Mouse (Mus musculus) cerebellum, postnatal 4 days (tissue): ENCODE data around the gene Tmem106c.

ENCODE experiments used
- DNase-seq, 2 experiments: peaks; one replicate each; pipeline ENCODE4 v3.0.0; 2022; ENCODE audit warnings: low spot score in 2 of 2, mixed read lengths in 1 of 2

The Tmem106c gene

GRCm38 (mm10) chr15:97963989-97964835, at the start of gene Tmem106c:
Gene Tmem106c (plus strand): TSS chr15:97964200.
- DNase-seq: peak; percentile 92 to 95

- DNase-seq: no peak
These were observed 49.7 kb upstream of the Tmem106c start for GRCm38 (mm10) chr15:97914331-97914747.

- no peak for DNase-seq
These were observed 46.0 kb upstream of the Tmem106c start for GRCm38 (mm10) chr15:97917994-97918393.

GRCm38 (mm10) chr15:97919217-97919616, 44.8 kb upstream of the Tmem106c start:
- no peak for DNase-seq

GRCm38 (mm10) chr15:97920306-97920705, 43.7 kb upstream of the Tmem106c start:
- DNase-seq: no peak

- no peak for DNase-seq
These were observed 42.2 kb upstream of the Tmem106c start for GRCm38 (mm10) chr15:97921796-97922195.

GRCm38 (mm10) chr15:97922421-97922820, 41.6 kb upstream of the Tmem106c start:
- DNase-seq: no peak

GRCm38 (mm10) chr15:97927018-97927417, 37.0 kb upstream of the Tmem106c start:
- no peak for DNase-seq

GRCm38 (mm10) chr15:97927821-97928220, 36.2 kb upstream of the Tmem106c start:
- no peak for DNase-seq

GRCm38 (mm10) chr15:97929259-97929824, 34.7 kb upstream of the Tmem106c start:
- no peak for DNase-seq

GRCm38 (mm10) chr15:97932441-97932840, 31.6 kb upstream of the Tmem106c start:
- DNase-seq: no peak

- DNase-seq: no peak
These were observed 25.4 kb upstream of the Tmem106c start for GRCm38 (mm10) chr15:97938580-97938979.

GRCm38 (mm10) chr15:97940088-97940487, 23.9 kb upstream of the Tmem106c start:
- no peak for DNase-seq

GRCm38 (mm10) chr15:97941306-97941705, 22.7 kb upstream of the Tmem106c start:
- no peak for DNase-seq

GRCm38 (mm10) chr15:97942538-97942937, 21.5 kb upstream of the Tmem106c start:
- no peak for DNase-seq

GRCm38 (mm10) chr15:97943356-97943755, 20.6 kb upstream of the Tmem106c start:
- DNase-seq: no peak

GRCm38 (mm10) chr15:97944919-97945574, 19.0 kb upstream of the Tmem106c start:
- DNase-seq: no peak

GRCm38 (mm10) chr15:97945656-97946315, 18.2 kb upstream of the Tmem106c start:
- no peak for DNase-seq

GRCm38 (mm10) chr15:97948720-97949119, 15.3 kb upstream of the Tmem106c start:
- DNase-seq: no peak

- DNase-seq: no peak
These were observed 14.3 kb upstream of the Tmem106c start for GRCm38 (mm10) chr15:97949706-97950105.

GRCm38 (mm10) chr15:97950240-97950639, 13.8 kb upstream of the Tmem106c start:
- DNase-seq: no peak
